Mouse (Mus musculus) fibroblast of lung, adult 2 months (primary cell): ENCODE data around the gene Marcksl1.
A peak's percentile ranks its signal among the peaks of the same experiment; 100 is the strongest.

Source experiments
- DNase-seq: peaks from one replicate; pipeline ENCODE4 v3.0.0-alpha.2; 2011; ENCODE audit warnings: low read depth

Marcksl1 gene

GRCm38 (mm10) chr4:129513086-129513767 is at the start of gene Marcksl1:
Marcksl1 (plus strand) TSS chr4:129513581.
- peak; percentile 43 for DNase-seq

GRCm38 (mm10) chr4:129464286-129464815 is 49.0 kb upstream of the Marcksl1 start:
- no peak for DNase-seq

DNA sequence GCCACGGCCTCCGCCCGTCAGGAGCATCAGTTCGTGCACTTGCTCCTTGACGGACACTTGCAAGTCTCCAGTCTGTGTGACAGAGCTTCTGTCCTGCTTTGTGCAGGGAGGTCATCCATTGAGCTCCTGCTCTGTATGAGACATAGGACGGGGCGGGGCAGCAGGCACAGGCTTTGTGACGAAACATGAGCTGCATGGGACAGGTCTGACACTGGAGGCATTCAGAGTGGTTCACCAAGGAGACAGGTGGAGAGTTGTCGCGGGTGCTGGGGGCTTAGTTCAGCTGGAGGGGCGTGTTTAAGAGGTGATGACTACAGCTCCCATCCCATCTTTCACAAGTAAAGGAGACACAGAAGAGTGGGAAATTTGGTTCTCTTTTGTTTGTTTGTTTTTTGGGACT is 37.3 kb upstream of the Marcksl1 start:
- DNase-seq, result no peak

DNA sequence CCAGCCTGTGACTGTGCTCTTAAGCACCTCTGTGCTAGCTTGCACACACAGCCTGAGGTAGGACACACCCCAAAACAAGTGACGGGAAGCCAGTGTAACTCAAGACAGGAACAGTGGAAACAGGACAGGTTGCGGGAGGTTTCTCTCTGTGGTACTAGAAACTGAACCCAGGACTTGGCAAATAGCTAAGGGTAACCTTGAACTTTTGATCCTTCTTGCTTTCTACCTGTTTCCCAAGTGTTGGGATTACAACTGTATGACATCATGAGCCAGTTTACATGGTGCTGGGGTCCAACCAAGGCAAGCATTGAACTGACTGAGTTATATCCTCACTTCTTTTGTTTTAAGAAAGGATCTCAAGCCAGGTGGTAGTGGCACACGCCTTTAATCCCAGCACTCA is 33.5 kb upstream of the Marcksl1 start:
- DNase-seq, result no peak

DNA sequence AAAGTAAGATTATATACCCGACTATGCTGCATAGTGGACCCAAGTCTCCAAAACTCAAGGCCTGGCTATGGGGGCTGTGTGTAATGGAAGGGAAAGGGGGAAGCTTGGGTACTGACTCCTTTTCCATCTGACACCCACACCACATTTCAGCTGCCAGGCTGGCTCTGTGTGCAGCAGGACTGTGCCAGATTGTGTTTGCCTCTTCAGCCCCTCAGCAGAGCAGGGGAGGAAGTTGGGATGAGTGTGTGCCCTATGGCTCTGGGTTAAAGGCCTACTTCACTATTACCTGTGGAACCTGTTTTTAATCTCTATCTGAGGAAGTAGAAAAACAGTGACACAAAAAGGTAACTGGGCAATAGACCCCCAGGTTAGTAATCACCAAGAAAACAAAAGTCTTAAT is 32.3 kb upstream of the Marcksl1 start:
- no peak for DNase-seq

DNA sequence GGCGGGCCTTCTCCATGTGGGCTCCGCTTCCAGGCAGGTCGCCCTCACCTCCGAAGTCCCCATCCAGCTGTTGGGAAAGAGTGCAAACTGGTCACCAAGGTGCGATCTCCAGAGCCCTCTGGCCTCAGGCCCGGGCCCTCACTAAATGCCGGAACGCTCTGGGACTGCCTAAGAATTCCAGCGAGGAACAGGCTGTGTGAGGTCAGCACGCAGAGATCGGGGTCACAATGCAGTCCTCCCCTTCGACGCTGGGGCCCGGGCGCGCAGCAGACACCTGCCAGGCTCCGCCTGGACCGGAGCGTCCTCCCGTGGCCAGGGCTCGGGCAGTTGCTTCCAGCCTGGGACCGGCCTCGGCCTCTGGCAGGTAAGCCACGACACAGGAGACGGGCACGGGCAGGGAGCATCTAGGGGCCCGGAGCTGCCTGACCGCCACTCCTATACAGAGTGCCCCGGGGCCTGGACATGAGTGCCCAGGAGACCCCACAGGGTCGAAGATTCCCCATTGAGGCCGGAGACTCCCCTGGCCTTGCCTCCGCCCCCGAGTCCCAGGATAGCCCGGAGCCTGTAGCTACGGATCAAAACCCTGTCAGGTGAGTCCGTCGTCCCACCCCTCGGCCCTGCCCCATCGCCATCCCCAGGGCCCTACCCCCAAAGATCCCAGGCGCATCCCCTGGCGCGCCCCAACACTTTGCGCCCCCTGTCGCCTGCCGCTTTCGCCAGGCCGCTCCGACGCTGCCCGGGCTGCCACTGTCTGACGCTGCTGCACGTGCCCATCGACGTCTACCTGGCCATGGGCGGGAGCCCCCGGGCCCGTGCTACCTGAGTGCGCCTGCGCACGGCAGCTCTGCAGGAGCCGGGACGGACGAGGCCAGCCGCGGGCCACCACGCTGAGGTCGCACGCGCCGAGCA is 22.2 kb upstream of the Marcksl1 start, which contains the start of the genes Tssk3 and Fam229a:
TSS of gene Tssk3 (minus strand) at position 51 of the 909 bp plus-strand sequence.
TSS of gene Fam229a (plus strand) at position 219 of the 909 bp plus-strand sequence.
- no peak for DNase-seq

DNA sequence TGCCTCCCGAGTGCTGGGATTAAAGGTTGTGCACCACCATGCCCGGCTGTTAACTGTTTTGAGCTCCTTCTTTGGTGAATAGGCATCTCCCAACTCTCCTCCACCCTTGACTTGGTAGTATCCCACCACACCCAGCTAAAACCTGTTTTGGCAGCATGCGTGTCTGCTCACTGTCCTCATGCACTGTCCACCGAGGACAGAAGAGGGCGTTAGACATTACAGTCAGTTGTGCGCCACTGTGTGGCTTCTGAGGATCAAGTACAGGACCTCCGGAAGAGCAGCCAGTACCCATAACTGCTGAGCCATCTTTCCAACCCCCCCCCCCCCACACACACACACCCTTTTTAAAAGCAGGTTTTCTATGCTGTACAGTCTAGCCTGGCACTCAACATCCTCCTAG is 18.7 kb upstream of the Marcksl1 start:
- no peak for DNase-seq

- DNase-seq, result no peak
These were observed 17.5 kb upstream of the Marcksl1 start for GRCm38 (mm10) chr4:129495672-129496562.

GRCm38 (mm10) chr4:129496631-129497030 is 16.8 kb upstream of the Marcksl1 start:
- no peak for DNase-seq

GRCm38 (mm10) chr4:129498941-129499340 is 14.4 kb upstream of the Marcksl1 start:
- no peak for DNase-seq

DNA sequence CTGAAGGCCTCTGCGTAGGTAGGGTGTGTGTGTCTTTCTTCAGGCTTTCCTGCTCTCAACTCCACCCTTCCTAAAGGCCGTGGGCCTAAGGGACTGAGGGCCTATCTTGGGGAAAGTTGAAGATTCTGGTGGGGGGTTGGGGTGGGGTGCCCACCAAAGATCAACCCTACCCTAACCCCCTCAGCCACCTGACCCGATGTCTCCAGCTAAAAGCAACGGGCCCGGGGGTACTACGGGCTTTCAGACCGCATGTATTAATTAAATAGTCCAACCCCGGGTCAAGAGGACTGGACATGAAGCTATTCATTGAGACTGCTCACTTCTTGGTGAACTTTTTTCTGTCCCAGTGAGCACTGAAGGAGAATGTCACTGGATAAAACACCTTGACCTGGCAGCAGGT is 13.4 kb upstream of the Marcksl1 start:
- DNase-seq, result no peak

DNA sequence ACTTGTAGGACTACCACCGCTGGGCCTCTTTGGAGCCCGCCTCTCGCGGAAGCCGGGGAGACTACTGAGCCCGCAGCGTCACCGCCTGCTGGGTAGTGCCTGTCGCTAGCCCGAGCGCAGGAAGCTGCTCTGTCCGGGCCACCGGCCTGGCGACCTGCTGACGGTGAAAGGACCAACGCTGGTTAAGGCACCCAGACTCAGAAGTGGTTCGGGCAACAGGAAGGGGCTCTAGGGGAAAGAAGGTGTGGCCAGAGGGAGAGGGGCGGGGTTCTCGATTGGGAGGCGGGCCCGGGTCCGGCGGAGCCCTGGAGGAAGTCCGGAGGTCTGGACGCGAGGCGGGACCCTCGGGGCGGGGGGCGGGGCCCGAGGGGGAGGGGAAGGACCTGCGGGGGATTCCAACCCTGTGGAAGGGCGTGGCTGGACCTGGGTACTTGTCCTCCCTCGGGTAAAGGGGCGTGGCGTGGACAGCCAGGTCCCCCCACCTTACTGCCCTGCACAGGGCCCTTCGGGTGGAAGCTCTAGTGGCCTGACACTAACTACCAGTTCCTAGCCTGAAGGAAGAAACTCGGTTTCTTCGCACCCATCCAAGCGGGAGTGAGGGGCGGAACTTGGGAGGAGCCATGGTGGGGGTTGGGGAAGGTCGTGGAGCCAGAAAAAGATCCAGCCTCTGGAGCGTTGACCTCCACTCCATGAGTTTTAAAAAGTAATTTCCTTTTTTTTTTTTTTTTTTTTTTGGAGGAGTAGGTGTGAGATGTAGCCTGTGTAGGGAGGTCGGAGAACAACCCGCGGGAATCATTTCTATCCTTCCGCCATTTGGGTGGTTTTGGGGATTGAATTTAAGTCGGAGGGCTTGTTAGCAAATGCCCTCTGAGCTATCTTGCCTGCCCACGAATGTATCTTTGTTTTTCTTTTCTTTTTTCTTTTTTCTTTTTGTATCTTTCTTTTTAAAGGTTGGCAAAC is 12.5 kb upstream of the Marcksl1 start:
- DNase-seq, result peak; percentile 35

- no peak for DNase-seq
These were observed 11.0 kb upstream of the Marcksl1 start for GRCm38 (mm10) chr4:129502327-129502888.

GRCm38 (mm10) chr4:129502901-129503444 is 10.4 kb upstream of the Marcksl1 start:
- no peak for DNase-seq

- no peak for DNase-seq
These were observed 7.9 kb upstream of the Marcksl1 start for GRCm38 (mm10) chr4:129505511-129505910.

GRCm38 (mm10) chr4:129507434-129508236 is 5.7 kb upstream of the Marcksl1 start:
- DNase-seq, result no peak

DNA sequence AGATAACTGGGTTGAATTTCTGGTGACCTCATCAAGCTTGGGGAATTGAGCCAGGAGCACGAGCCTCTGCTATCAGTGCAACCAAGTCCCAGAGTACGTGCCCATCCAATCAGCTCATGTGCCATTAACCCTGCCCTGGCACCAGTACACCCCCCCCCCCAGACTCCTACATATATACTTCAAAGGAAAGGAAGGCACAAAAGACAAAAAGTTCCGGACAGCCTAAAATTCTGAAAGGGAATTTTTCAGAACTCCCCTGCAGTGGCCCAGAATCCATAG is 5.2 kb upstream of the Marcksl1 start:
- DNase-seq, result no peak

DNA sequence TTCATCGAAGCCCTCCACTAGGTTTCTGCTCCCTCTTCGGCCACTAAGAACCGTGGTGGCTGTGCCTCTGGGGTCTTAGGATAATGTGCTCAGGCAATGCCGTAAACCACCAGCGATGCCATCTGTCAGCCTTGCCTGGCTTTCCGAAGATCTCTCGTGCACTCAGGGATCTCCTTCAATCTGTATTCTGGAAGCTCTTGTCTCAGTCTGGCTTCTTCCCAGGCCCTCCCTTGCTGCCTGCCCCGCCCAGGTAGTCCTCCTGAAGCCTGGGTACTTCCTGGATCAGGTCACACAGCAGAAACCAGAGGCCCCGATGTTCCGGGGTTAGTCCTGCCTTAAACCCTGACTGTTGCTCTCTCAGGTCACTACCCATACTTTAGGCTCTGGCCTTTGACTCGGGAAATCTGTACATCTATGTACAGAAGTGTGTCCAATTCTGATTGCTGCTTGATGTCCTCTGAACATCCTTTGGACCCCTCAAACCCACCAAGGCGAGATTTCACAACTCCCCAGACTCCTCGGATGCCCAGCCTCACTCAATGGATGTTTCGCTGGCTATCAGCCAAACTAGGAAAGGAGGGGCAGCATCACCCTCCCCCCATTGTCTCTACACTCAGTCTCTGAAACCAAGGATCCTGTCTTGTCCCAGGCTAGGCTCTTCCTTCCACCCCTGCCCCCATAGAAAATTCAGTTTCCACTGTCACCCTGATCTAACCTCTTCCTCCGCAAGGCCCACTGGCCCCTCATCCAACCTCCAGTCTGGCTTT is 4.4 kb upstream of the Marcksl1 start:
- DNase-seq, result no peak

DNA sequence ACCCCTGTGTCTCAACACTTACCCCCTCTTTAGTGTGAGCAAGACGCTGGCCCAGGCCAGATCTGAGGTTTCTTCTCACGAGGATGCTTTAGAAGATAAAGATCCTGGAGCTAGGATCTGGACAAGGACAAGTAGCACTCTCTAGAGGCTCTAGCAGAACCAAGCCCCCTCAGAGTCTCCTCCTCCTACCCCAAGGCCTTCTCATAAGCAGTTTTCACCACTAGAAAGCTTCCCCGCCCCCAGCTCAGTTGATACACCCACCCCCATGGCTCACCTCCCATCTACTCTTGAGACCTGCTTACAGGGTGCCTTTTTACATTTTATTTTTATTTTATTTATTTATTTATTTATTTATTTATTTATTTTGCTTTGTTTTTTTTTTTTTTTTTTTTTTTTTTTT is 3.7 kb upstream of the Marcksl1 start:
- no peak for DNase-seq
